Mouse (Mus musculus) cerebellum, adult 2 months (tissue): ENCODE measurements around the gene Vmn2r87.
"Not testable (repeated sequence)": the region's sequence is repeated elsewhere in the genome, so short reads cannot be mapped to it uniquely, and the experiment has no call there.

ENCODE experiments used
- CTCF ChIP-seq: fragments of 200-500 bp; IDR thresholded peaks from 2 replicates; pipeline ENCODE4 v1.5.1; 2011; ENCODE audit warnings: low read depth, mild to moderate bottlenecking, control low read depth, low read length, moderate library complexity, borderline replicate concordance; ENCODE audit not compliant: insufficient read depth
- POLR2A ChIP-seq: fragments of 200-500 bp; IDR thresholded peaks from 2 replicates; pipeline ENCODE4 v1.6.1; 2011; ENCODE audit warnings: low read length, control low read depth, borderline replicate concordance; ENCODE audit not compliant: insufficient read depth

DNA sequence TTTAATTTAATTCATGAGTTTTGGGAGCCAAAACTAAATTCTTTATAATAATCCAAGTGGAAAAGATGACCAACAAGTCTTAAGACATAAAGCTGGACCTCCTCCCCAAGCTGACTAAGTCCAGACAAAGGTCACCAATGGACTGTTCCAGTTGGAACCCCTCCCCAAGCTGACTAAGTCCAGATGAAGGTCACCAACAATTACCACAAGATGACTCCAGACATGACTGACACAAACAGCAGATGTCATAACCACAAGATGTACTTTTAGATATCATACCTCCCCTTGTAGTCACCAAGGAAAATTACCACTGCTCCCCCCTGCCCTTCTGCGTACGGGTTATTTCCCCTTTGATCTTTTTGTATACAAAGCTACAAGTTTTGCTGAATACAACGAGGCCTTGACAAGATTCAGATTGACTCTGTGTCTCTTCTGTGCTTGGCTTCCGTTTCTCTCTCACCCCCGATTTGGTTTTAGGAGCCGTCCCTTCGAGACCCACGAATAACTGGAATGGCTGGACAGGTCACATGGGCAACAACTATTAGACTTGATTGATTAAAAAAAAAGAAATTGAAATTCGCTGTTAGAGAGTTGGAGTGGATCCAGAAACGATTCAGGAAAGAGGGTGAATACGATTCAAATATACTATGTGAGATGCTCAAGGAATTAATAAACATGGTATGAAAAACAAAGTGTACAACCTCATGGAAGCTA is 62.9 kb downstream of the Vmn2r87 start:
- TF ChIP-seq POLR2A, CTCF: not testable (repeated sequence)
